Mouse (Mus musculus): ENCODE results near the gene Rbm15b.

- TF ChIP-seq CTCF (IDR thresholded peaks at IDR 0.05; ENCODE audit: low read depth, low read length) (no peak), TAL1 (conservative IDR thresholded peaks at IDR 0.05; ENCODE audit: low read depth, low read length) (no peak), GATA1 (IDR thresholded peaks at IDR 0.05; ENCODE audit: borderline replicate concordance, low read length) (no peak), POLR2AphosphoS5 (IDR thresholded peaks at IDR 0.05; ENCODE audit: insufficient replicate concordance, low read depth, low read length) (no peak), GATA2 (IDR thresholded peaks at IDR 0.05; ENCODE audit: borderline replicate concordance, low read depth, low read length) (no peak)
These were observed 20.9 kb upstream of the Rbm15b start for GRCm38 (mm10) chr9:106908174-106908573.

Data from G1E (cell line).